Mouse (Mus musculus): ENCODE measurements around the gene Def8.

- TF ChIP-seq POLR2A (IDR thresholded peaks at IDR 0.05; ENCODE audit: insufficient read depth, low read length): no peak
- TF ChIP-seq CTCF (IDR thresholded peaks at IDR 0.05; ENCODE audit: low read depth, low read length): no peak
- TF ChIP-seq EP300 (IDR thresholded peaks at IDR 0.05; ENCODE audit: insufficient read depth, low read depth, low read length): no peak
Measured at GRCm38 (mm10) chr8:123505267-123505666, 81.9 kb downstream of the Def8 start.

All from ES-Bruce4 (cell line).